Mouse (Mus musculus) left cerebral cortex, adult 2 months (tissue): Measurements from ENCODE around the gene Naif1. TPM values are rescaled to one million over a fixed set of nuclear protein-coding genes. Genes with fewer than 3 reads are reported as not detected.
"Not testable (repeated sequence)": the region's sequence is repeated elsewhere in the genome, so short reads cannot be mapped to it uniquely, and the experiment has no call there.

Experiments
- DNase-seq, 2 experiments: peaks; one replicate each; pipeline ENCODE4 v3.0.0; 2021 to 2022; ENCODE audit warnings: low spot score in 2 of 2, mixed read lengths in 1 of 2; ENCODE audit errors: extremely low spot score in 1 of 2
- H3K27ac ChIP-seq: fragments of 200-600 bp; 2 replicates; pipeline ENCODE4 v1.8.1; 2022
- H3K4me3 ChIP-seq: fragments of 200-600 bp; 2 replicates; pipeline ENCODE4 v1.8.1; 2022
- CTCF ChIP-seq: fragments of 200-600 bp; IDR thresholded peaks from 2 replicates; pipeline ENCODE4 v1.8.1; 2022; ENCODE audit warnings: antibody characterized with exemption, mild to moderate bottlenecking, moderate library complexity
- intact Hi-C: fragments of 180-260 bp; cut with DNase I; formaldehyde crosslinking; loops from one replicate; pipeline ENCODE4 v1.15.1; 2025
- total RNA-seq, 2 experiments: library from RNA; stranded (reverse); gene quantifications; 2 replicates each; pipeline ENCODE4 v1.2.3; 2021

Naif1 gene
- total RNA-seq, 2 experiments from 2014 or later = 3.3 to 3.7 TPM

GRCm38 (mm10) chr2:32471001-32471680, 20.9 kb downstream of the Naif1 start:
- DNase-seq = no peak
- intact Hi-C loops = no loop called here
- TF ChIP-seq CTCF = no peak

GRCm38 (mm10) chr2:32471681-32472061, 21.4 kb downstream of the Naif1 start:
- no peak overlapping the region for H3K27ac ChIP-seq
- no peak for DNase-seq
- peak; percentile 32 for TF ChIP-seq CTCF
- H3K4me3 ChIP-seq = no peak overlapping the region
- intact Hi-C loops = no loop called here

More at GRCm38 (mm10) chr2:32471001-32471680, 20.9 kb downstream of the Naif1 start:
- no peak overlapping the region for H3K27ac ChIP-seq
- no peak overlapping the region for H3K4me3 ChIP-seq

- DNase-seq, intact Hi-C loops, H3K4me3 ChIP-seq, H3K27ac ChIP-seq: not testable (repeated sequence)
These were observed 25.1 kb downstream of the Naif1 start for GRCm38 (mm10) chr2:32475361-32475760.

GRCm38 (mm10) chr2:32482351-32482750, 32.1 kb downstream of the Naif1 start:
- Histone ChIP-seq H3K4me3 (no peak overlapping the region), H3K27ac (no peak overlapping the region)
- intact Hi-C loops = no loop called here
- no peak for DNase-seq
- no peak for TF ChIP-seq CTCF

GRCm38 (mm10) chr2:32483179-32483875, 33.1 kb downstream of the Naif1 start:
- H3K27ac ChIP-seq = no peak overlapping the region
- peak; percentile 39 for TF ChIP-seq CTCF
- intact Hi-C loops = no loop called here
- DNase-seq = no peak
- H3K4me3 ChIP-seq = no peak overlapping the region

- intact Hi-C loops = loop anchor here (5.0 kb wide), 1 partner anchor 63 kb away; no protein-coding TSS in a partner anchor
- no peak overlapping the region for H3K4me3 ChIP-seq
- DNase-seq = no peak
- no peak for TF ChIP-seq CTCF
- H3K27ac ChIP-seq = no peak overlapping the region
These were observed 34.7 kb downstream of the Naif1 start for GRCm38 (mm10) chr2:32484933-32485332.

- no peak for TF ChIP-seq CTCF
- intact Hi-C loops = loop anchor here (2.0 to 5.0 kb wide), 2 partner anchors 49 to 63 kb away; partner anchors contain the start of gene Fam102a
- H3K4me3 ChIP-seq = no peak overlapping the region
- no peak overlapping the region for H3K27ac ChIP-seq
- DNase-seq = no peak
These were observed 35.5 kb downstream of the Naif1 start for GRCm38 (mm10) chr2:32485751-32486150.

GRCm38 (mm10) chr2:32486155-32486554, 35.9 kb downstream of the Naif1 start:
- no peak overlapping the region for H3K4me3 ChIP-seq

GRCm38 (mm10) chr2:32487124-32487623, 36.9 kb downstream of the Naif1 start:
- no peak overlapping the region for H3K4me3 ChIP-seq
- intact Hi-C loops = loop anchor here (1.0 to 5.0 kb wide), 3 partner anchors 48 to 83 kb away; partner anchors contain the start of gene Fam102a

More at GRCm38 (mm10) chr2:32486155-32486554, 35.9 kb downstream of the Naif1 start:
- no peak for DNase-seq
- no peak overlapping the region for H3K27ac ChIP-seq
- no peak for TF ChIP-seq CTCF
- intact Hi-C loops = loop anchor here (2.0 to 5.0 kb wide), 2 partner anchors 49 to 64 kb away; partner anchors contain the start of gene Fam102a

GRCm38 (mm10) chr2:32488679-32489078, 38.4 kb downstream of the Naif1 start:
- intact Hi-C loops = loop anchor here (1.0 to 5.0 kb wide), 2 partner anchors 66 to 78 kb away; no protein-coding TSS in a partner anchor
- TF ChIP-seq CTCF = peak; percentile 92
- Histone ChIP-seq H3K4me3 (no peak overlapping the region), H3K27ac (no peak overlapping the region)
- peak; percentile 73 to 75 for DNase-seq

More at GRCm38 (mm10) chr2:32487124-32487623, 36.9 kb downstream of the Naif1 start:
- H3K27ac ChIP-seq = no peak overlapping the region
- peak; percentile 86 for TF ChIP-seq CTCF
- peak; percentile 88 to 92 for DNase-seq

GRCm38 (mm10) chr2:32490730-32491129, 40.5 kb downstream of the Naif1 start:
- intact Hi-C loops, DNase-seq, H3K27ac ChIP-seq, H3K4me3 ChIP-seq: not testable (repeated sequence)

GRCm38 (mm10) chr2:32492661-32493060, 42.4 kb downstream of the Naif1 start:
- intact Hi-C loops = no loop called here
- Histone ChIP-seq H3K27ac (no peak overlapping the region), H3K4me3 (no peak overlapping the region)
- no peak for TF ChIP-seq CTCF
- no peak for DNase-seq
